Mouse (Mus musculus) kidney, embryonic 14.5 days (tissue): ENCODE measurements around the gene Lpar5. TPM values are rescaled to one million over a fixed set of nuclear protein-coding genes. Genes with fewer than 3 reads are reported as not detected.
A peak's percentile ranks its signal among the peaks of the same experiment; 100 is the strongest.

Experiments
- ATAC-seq: fragments of 200-750 bp; cut with Nextera tagmentation; 2 replicates; pipeline ENCODE4 v1.8.0; 2017; ENCODE audit warnings: moderate number of reproducible peaks, mild to moderate bottlenecking, moderate TSS enrichment, moderate library complexity; ENCODE audit not compliant: low FRiP score, low TSS enrichment
- H3K27ac ChIP-seq: fragments of 300-500 bp; sonication (generic); 2 replicates; pipeline ENCODE4 v1.5.1; 2014; ENCODE audit warnings: low read depth, mild to moderate bottlenecking, low read length, moderate library complexity, mixed read lengths
- H3K27me3 ChIP-seq: fragments of 300-500 bp; sonication (generic); 2 replicates; pipeline ENCODE4 v1.6.1; 2014; ENCODE audit warnings: mild to moderate bottlenecking, low read length; ENCODE audit not compliant: control insufficient read depth, insufficient read depth
- H3K36me3 ChIP-seq: fragments of 300-500 bp; sonication (generic); 2 replicates; pipeline ENCODE4 v1.6.1; 2014; ENCODE audit warnings: low read length, mixed read lengths; ENCODE audit not compliant: control insufficient read depth, insufficient read depth
- H3K4me1 ChIP-seq: fragments of 300-500 bp; sonication (generic); 2 replicates; pipeline ENCODE4 v1.6.1; 2014; ENCODE audit warnings: low read length, mixed read lengths; ENCODE audit not compliant: control insufficient read depth, insufficient read depth
- H3K4me2 ChIP-seq: fragments of 300-500 bp; sonication (generic); replicated peaks from 2 replicates; pipeline ENCODE4 v1.6.1; 2014; ENCODE audit warnings: low read depth, mild to moderate bottlenecking, low read length
- H3K4me3 ChIP-seq: fragments of 300-500 bp; sonication (generic); 2 replicates; pipeline ENCODE4 v1.5.1; 2014; ENCODE audit warnings: mild to moderate bottlenecking, low read length
- H3K9ac ChIP-seq: fragments of 300-500 bp; sonication (generic); 2 replicates; pipeline ENCODE4 v1.6.1; 2014; ENCODE audit warnings: low read depth, mild to moderate bottlenecking, low read length, moderate library complexity
- H3K9me3 ChIP-seq: fragments of 300-500 bp; sonication (generic); 2 replicates; pipeline ENCODE4 v1.6.1; 2016; ENCODE audit warnings: low read length; ENCODE audit not compliant: control insufficient read depth
- WGBS: fragments of 180-500 bp; shearing (Covaris S2); extraction: QIAGEN DNeasy Blood & Tissue Kit; methylation state at CpG from one replicate; pipeline ENCODE4 v1.1.7; 2014; 5-methylcytosine and 5-hydroxymethylcytosine counted together
- polyA plus RNA-seq: library from polyadenylated mRNA; unstranded; fragments of >200 nt; fragmentation: Nextera tagmentation; extraction: Ambion mirVana; gene quantifications from 2 replicates; pipeline ENCODE4 v1.2.1, GENCODE M21; 2014

Lpar5 gene
- polyA plus RNA-seq, 1 experiment from 2014 or later, result 0.45 TPM

GRCm38 (mm10) chr6:125073825-125074224, 6.1 kb downstream of the Lpar5 start:
- Histone ChIP-seq H3K9ac (no peak overlapping the region), H3K27ac (no peak overlapping the region), H3K4me2 (no peak overlapping the region), H3K4me3 (no peak overlapping the region), H3K4me1 (no peaks in the 10 kb centered on the region), H3K27me3 (no peaks in the 10 kb centered on the region), H3K9me3 (no peaks in the 10 kb centered on the region), H3K36me3 (no peaks in the 10 kb centered on the region)
- WGBS, result 71% methylated on average over 8 of the region's 8 CpGs
- no peak for ATAC-seq

GRCm38 (mm10) chr6:125081394-125081793, 13.7 kb downstream of the Lpar5 start:
- WGBS, result 25% methylated on average over 25 of the region's 25 CpGs
- no peak; the same call in 1 of the 2 replicates for ATAC-seq
- peak overlapping the region; percentile 72 for H3K4me2 ChIP-seq

GRCm38 (mm10) chr6:125081797-125082560, 14.3 kb downstream of the Lpar5 start:
- Histone ChIP-seq H3K4me1 (peaks cover 5% of the 10 kb centered on the region), H3K27me3 (no peaks in the 10 kb centered on the region), H3K4me3 (peak overlapping the region; percentile 42), H3K4me2 (peak overlapping the region; percentile 72), H3K36me3 (no peaks in the 10 kb centered on the region), H3K9me3 (no peaks in the 10 kb centered on the region), H3K9ac (peak overlapping the region; percentile 70), H3K27ac (no peak overlapping the region)
- peak; percentile 90 for ATAC-seq
- WGBS, result 21% methylated on average over 45 of the region's 45 CpGs

More at GRCm38 (mm10) chr6:125081394-125081793, 13.7 kb downstream of the Lpar5 start:
- peak overlapping the region; percentile 42 for H3K4me3 ChIP-seq
- H3K4me1 ChIP-seq, result peaks cover 5% of the 10 kb centered on the region
- no peak overlapping the region for H3K27ac ChIP-seq
- H3K9me3 ChIP-seq, result no peaks in the 10 kb centered on the region
- H3K36me3 ChIP-seq, result no peaks in the 10 kb centered on the region
- H3K27me3 ChIP-seq, result no peaks in the 10 kb centered on the region
- peak overlapping the region; percentile 70 for H3K9ac ChIP-seq

- H3K27me3 ChIP-seq, result no peaks in the 10 kb centered on the region
- H3K4me1 ChIP-seq, result peaks cover 5% of the 10 kb centered on the region
- no peak overlapping the region for H3K9ac ChIP-seq
- no peak for ATAC-seq
- H3K9me3 ChIP-seq, result no peaks in the 10 kb centered on the region
- no peak overlapping the region for H3K27ac ChIP-seq
- no peak overlapping the region for H3K4me3 ChIP-seq
- 90% methylated on average over 7 of the region's 7 CpGs for WGBS
- no peak overlapping the region for H3K4me2 ChIP-seq
- no peaks in the 10 kb centered on the region for H3K36me3 ChIP-seq
Observed at GRCm38 (mm10) chr6:125082801-125083386, 15.2 kb downstream of the Lpar5 start.

- Histone ChIP-seq H3K27ac (no peak overlapping the region), H3K27me3 (no peaks in the 10 kb centered on the region), H3K9ac (no peak overlapping the region), H3K4me1 (peaks cover 15% of the 10 kb centered on the region), H3K36me3 (no peaks in the 10 kb centered on the region), H3K9me3 (no peaks in the 10 kb centered on the region), H3K4me3 (no peak overlapping the region), H3K4me2 (no peak overlapping the region)
- 4% methylated on average over 4 of the region's 4 CpGs for WGBS
- peak; percentile 7; the same call in 1 of the 2 replicates for ATAC-seq
Observed at GRCm38 (mm10) chr6:125084424-125084823, 16.7 kb downstream of the Lpar5 start.

- H3K9me3 ChIP-seq, result no peaks in the 10 kb centered on the region
- peaks cover 24% of the 10 kb centered on the region for H3K4me1 ChIP-seq
- no peaks in the 10 kb centered on the region for H3K27me3 ChIP-seq
- no peak overlapping the region for H3K4me3 ChIP-seq
- H3K4me2 ChIP-seq, result no peak overlapping the region
- peak overlapping the region; percentile 95 for H3K27ac ChIP-seq
- ATAC-seq, result no peak
- 84% methylated on average over 3 of the region's 3 CpGs for WGBS
- H3K36me3 ChIP-seq, result no peaks in the 10 kb centered on the region
- no peak overlapping the region; the same call in 1 of the 2 replicates for H3K9ac ChIP-seq
Observed at GRCm38 (mm10) chr6:125087937-125088336, 20.2 kb downstream of the Lpar5 start.

GRCm38 (mm10) chr6:125088561-125089321, 21.0 kb downstream of the Lpar5 start:
- H3K4me3 ChIP-seq, result peak overlapping the region; percentile 13

GRCm38 (mm10) chr6:125089521-125090321, 22.0 kb downstream of the Lpar5 start:
- peak overlapping the region; percentile 32 for H3K4me2 ChIP-seq
- H3K4me1 ChIP-seq, result peaks cover 24% of the 10 kb centered on the region
- no peaks in the 10 kb centered on the region for H3K36me3 ChIP-seq
- H3K27me3 ChIP-seq, result no peaks in the 10 kb centered on the region
- ATAC-seq, result peak; percentile 70
- peak overlapping the region; percentile 95 for H3K27ac ChIP-seq
- H3K9ac ChIP-seq, result peak overlapping the region; percentile 42; the same call in 1 of the 2 replicates
- WGBS, result 2% methylated on average over 15 of the region's 15 CpGs
- H3K9me3 ChIP-seq, result no peaks in the 10 kb centered on the region
- H3K4me3 ChIP-seq, result peak overlapping the region; percentile 10

More at GRCm38 (mm10) chr6:125088561-125089321, 21.0 kb downstream of the Lpar5 start:
- H3K27me3 ChIP-seq, result no peaks in the 10 kb centered on the region
- H3K9me3 ChIP-seq, result no peaks in the 10 kb centered on the region
- peak overlapping the region; percentile 47; the same call in 1 of the 2 replicates for H3K9ac ChIP-seq
- H3K36me3 ChIP-seq, result no peaks in the 10 kb centered on the region
- peak overlapping the region; percentile 32 for H3K4me2 ChIP-seq
- ATAC-seq, result peak; percentile 90
- H3K27ac ChIP-seq, result peak overlapping the region; percentile 95
- peaks cover 24% of the 10 kb centered on the region for H3K4me1 ChIP-seq
- 1% methylated on average over 18 of the region's 20 CpGs for WGBS
